13 mouse cellular contexts compared by ENCODE assay signal in the genomic region with DNA sequence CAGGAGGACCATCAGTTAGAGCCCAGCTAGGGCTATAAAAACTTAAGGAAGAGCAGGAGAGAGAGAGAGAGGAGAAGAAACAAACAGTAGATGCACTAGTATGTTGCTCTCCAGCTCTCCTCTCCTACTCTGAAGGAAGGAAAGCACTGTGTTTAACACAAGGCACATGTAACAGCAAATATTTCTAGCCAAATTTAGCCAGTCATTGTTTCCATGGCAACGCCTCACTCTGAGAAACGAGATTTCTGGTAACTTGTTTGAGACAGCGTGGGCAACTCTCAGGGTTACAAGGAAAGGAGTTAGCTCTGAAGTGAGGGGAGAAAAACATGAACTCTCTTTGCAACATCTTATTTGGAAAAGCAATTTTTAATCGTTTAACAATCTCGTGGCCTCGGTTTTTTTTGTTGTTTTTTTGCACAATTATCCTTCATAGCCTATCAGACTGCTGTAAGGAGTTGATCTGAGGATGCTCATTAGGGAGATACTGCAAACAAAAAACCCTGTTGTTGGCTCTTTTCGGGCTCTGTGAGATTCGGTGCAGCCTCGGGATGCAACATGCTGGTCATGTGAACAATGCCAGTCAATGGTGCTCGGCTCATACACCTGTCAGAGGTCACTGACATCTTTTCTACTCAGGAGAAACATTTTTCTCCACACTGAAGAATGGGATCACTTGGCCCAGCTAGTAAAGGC. TPM values are rescaled to one million over a fixed set of nuclear protein-coding genes. Genes with fewer than 3 reads are reported as not detected.
DNase-seq lines count a peak whose midpoint lies in the region; ATAC-seq lines count a peak whose summit lies in the region.
"Had no signal": no experiment of that assay in that cellular context is flagged by ENCODE, and none has a peak within 500 bp of the region (broad histone marks: within the 10 kb centered on the region; RNA-seq: fewer than 3 reads in every experiment).

No protein-coding gene starts in this region.

- no peak overlapping the region for H3K4me2 ChIP-seq in kidney, embryonic 14.5 days (replicated peaks; ENCODE audit: low read depth, low read length)
- H3K4me2 ChIP-seq: limb, embryonic 15.5 days; stomach, embryonic 15.5 days had no signal

- no peak overlapping the region for H3K9ac ChIP-seq in kidney, embryonic 14.5 days (ENCODE audit: low read depth, low read length)
- H3K9ac ChIP-seq: limb, embryonic 15.5 days; stomach, embryonic 15.5 days had no signal

- no peaks in the 10 kb centered on the region for H3K27me3 ChIP-seq in kidney, embryonic 14.5 days (ENCODE audit: control insufficient read depth, insufficient read depth, low read length)
- H3K27me3 ChIP-seq: limb, embryonic 15.5 days; stomach, embryonic 15.5 days had no signal

- H3K9me3 ChIP-seq in kidney, embryonic 14.5 days (ENCODE audit: control insufficient read depth, low read length), result no peaks in the 10 kb centered on the region
- H3K9me3 ChIP-seq: limb, embryonic 15.5 days; stomach, embryonic 15.5 days had no signal

- no peaks in the 10 kb centered on the region for H3K36me3 ChIP-seq in kidney, embryonic 14.5 days (ENCODE audit: control insufficient read depth, insufficient read depth, low read length)
- H3K36me3 ChIP-seq: limb, embryonic 15.5 days; stomach, embryonic 15.5 days had no signal

- WGBS in kidney, embryonic 14.5 days, result 72% methylated on average over 10 of the region's 10 CpGs

- H3K4me1 ChIP-seq in kidney, embryonic 14.5 days (ENCODE audit: control insufficient read depth, insufficient read depth, low read length), result no peaks in the 10 kb centered on the region
- H3K4me1 ChIP-seq: stomach, embryonic 15.5 days had no signal

- peak; percentile 33 for DNase-seq in lung, postnatal 10 days
- no peak for DNase-seq in lung, adult 18-20 months
- peak; percentile 81 for DNase-seq in layer of hippocampus, adult 9-11 months
- DNase-seq in right cerebral cortex, adult 2 months (ENCODE audit: low spot score in 2 of 2), result peak; percentile 89
- DNase-seq in urinary bladder, postnatal 14 days (ENCODE audit: low spot score), result no peak
- no peak for DNase-seq in B cell, adult 2 months

- ATAC-seq in frontal cortex, adult (ENCODE audit: low TSS enrichment), result peak; percentile 94
- ATAC-seq in kidney, embryonic 14.5 days (ENCODE audit: low FRiP score, low TSS enrichment), result no peak
- ATAC-seq: Patski had no signal

- H3K4me3 ChIP-seq in kidney, embryonic 14.5 days (ENCODE audit: low read length), result no peak overlapping the region
- H3K4me3 ChIP-seq: limb, embryonic 15.5 days; myocyte; stomach, embryonic 15.5 days had no signal

- no peak overlapping the region for H3K27ac ChIP-seq in kidney, embryonic 14.5 days (ENCODE audit: low read depth, low read length)
- H3K27ac ChIP-seq: limb, embryonic 15.5 days; stomach, embryonic 15.5 days had no signal

RNA-seq across cellular contexts. Expression of a gene that starts 22.3 kb away (rescaled TPM):
- not detected in 2 replicates for polyA plus RNA-seq in kidney, embryonic 14.5 days (2014; fragmentation: Nextera tagmentation; extraction: Ambion mirVana)
- polyA plus RNA-seq: heart, embryonic 14.5 days; limb, embryonic 15.5 days; myocyte; Patski; stomach, embryonic 15.5 days had no signal

RNA-seq across cellular contexts. Expression of a gene that starts 27.8 kb away (rescaled TPM):
- polyA plus RNA-seq in kidney, embryonic 14.5 days (2014; fragmentation: Nextera tagmentation; extraction: Ambion mirVana), result 6.1 and 9.0 TPM in 2 replicates

Comparison
In these comparisons a context has a peak if more than half of its experiments do, and no peak if none do; other contexts are left out.
1. DNase-seq: peak in lung, postnatal 10 days (single experiment), layer of hippocampus, adult 9-11 months (single experiment) and right cerebral cortex, adult 2 months (2 of 2); none in lung, adult 18-20 months (0 of 2), urinary bladder, postnatal 14 days (single experiment) and B cell, adult 2 months (0 of 2).